Mouse (Mus musculus) neutrophil, adult 65 days (primary cell): Measurements from ENCODE around the gene Ddx5. TPM values are rescaled to one million over a fixed set of nuclear protein-coding genes. Genes with fewer than 3 reads are reported as not detected.

Experiments used
- total RNA-seq: library from RNA; stranded (reverse); gene quantifications from 2 replicates; pipeline ENCODE4 v1.2.4, GENCODE M21; 2023

The Ddx5 gene
- total RNA-seq = 1,774 and 1,790 TPM in 2 replicates

GRCm38 (mm10) chr11:106788775-106789459 is at the start of gene Ddx5, which contains the start of gene Cep95:
TSS of gene Ddx5 (minus strand) at chr11:106789185.
TSS of gene Cep95 (plus strand) at chr11:106789252.

GRCm38 (mm10) chr11:106779388-106780088 is 9.4 kb downstream of the Ddx5 start, which contains the start of gene Polg2:
TSS of gene Polg2 (minus strand) at chr11:106779537.

GRCm38 (mm10) chr11:106751039-106752018 is 37.7 kb downstream of the Ddx5 start, which contains the start of gene Milr1:
TSS of gene Milr1 (plus strand) at chr11:106751226.

GRCm38 (mm10) chr11:106750121-106750751 is 38.7 kb downstream of the Ddx5 start, which contains the start of gene Pecam1:
TSS of gene Pecam1 (minus strand) at chr11:106750628.

Other genes starting within 250 kb of the Ddx5 start
- 25.3 and 35.7 TPM in 2 replicates for gene Tex2, start 175.8 kb downstream of the Ddx5 start, total RNA-seq
- gene Pecam1, start 38.6 kb downstream of the Ddx5 start, total RNA-seq = 7.3 and 7.5 TPM in 2 replicates
- 82.7 and 88.3 TPM in 2 replicates for gene Milr1, start 38.0 kb downstream of the Ddx5 start, total RNA-seq
- gene Polg2, start 9.6 kb downstream of the Ddx5 start, total RNA-seq = 10.9 and 12.7 TPM in 2 replicates
- 16.8 and 17.1 TPM in 2 replicates for gene Cep95, start 67 bp upstream of the Ddx5 start, total RNA-seq
- 32.8 and 41.6 TPM in 2 replicates for gene Smurf2, start 131.5 kb upstream of the Ddx5 start, total RNA-seq
- 86.9 and 90.0 TPM in 2 replicates for gene Kpna2, start 210.4 kb upstream of the Ddx5 start, total RNA-seq
- 0.48 TPM in 1 of 2 replicates, not detected in the other for gene 1810010H24Rik, start 236.5 kb upstream of the Ddx5 start, total RNA-seq